Mouse (Mus musculus) Patski (cell line): ENCODE measurements at regions not wholly inside any gene's neighbourhood (a gene's known extent, or its start where the extent isn't known, plus 50 kb on each side); places are given as distances from the start of the nearest gene placed in this dataset.

Experiments
- ATAC-seq: fragments of 100-300 bp; one replicate; pipeline ENCODE4 v1.8.0; 2021
- CTCF ChIA-PET: fragments of 350-600 bp; sonication (Branson Sonifier 250); formaldehyde crosslinking; loops from one replicate; lab custom pipeline; 2022; ENCODE audit warnings: inconsistent platforms; lab: Charles Lee
- POLR2A ChIA-PET: fragments of 350-600 bp; sonication (Branson Sonifier 250); formaldehyde crosslinking; loops from one replicate; lab custom pipeline; 2022; ENCODE audit warnings: antibody characterized with exemption, inconsistent platforms; lab: Charles Lee
- DNase-seq: peaks from one replicate; pipeline ENCODE4 v3.0.0-alpha.2; 2011; ENCODE audit warnings: low read depth, low spot score
- H3K27me3 ChIP-seq: fragments of 371-371 bp; one replicate; pipeline ENCODE4 v1.5.1; 2021
- CTCF ChIP-seq: fragments of 100-300 bp; IDR thresholded peaks from one replicate; pipeline ENCODE4 v1.5.1; 2021
- in situ Hi-C: fragments of 300-500 bp; cut with MboI; formaldehyde crosslinking; loops from 3 replicates; pipeline ENCODE4 v1.11.1; 2018; ENCODE audit warnings: low pct_unique_long_range_greater_than_20kb, mixed read lengths

DNA sequence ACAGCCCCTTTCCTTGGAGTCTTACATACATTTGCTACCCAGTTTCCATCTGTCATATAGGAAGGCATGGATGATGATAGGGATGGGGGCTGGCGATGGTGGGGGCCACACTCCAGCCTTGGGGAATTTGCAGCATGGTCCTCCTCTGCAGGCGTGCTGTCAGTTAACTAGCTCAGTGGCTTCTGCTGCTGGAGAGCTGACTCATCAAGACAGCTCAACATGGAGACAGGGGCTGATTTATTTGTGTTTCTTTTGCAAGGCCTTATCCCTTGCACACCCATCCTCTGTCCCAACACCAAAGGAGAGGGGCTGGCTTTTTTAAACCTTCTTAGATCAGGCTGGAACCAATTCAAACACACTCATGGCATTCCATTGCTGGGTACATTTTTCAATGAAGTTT, 98.3 kb upstream of the Meis1 start:
- in situ Hi-C loops: no loop called here
- H3K27me3 ChIP-seq: peaks cover 14% of the 10 kb centered on the region
- no peak for TF ChIP-seq CTCF
- ATAC-seq: no peak
- CTCF ChIA-PET: interaction anchor here (1.0 kb wide), 1 partner anchor 97 kb away, joined by 3 read pairs; no protein-coding TSS in a partner anchor
- DNase-seq: no peak
- POLR2A ChIA-PET: no interaction called here

DNA sequence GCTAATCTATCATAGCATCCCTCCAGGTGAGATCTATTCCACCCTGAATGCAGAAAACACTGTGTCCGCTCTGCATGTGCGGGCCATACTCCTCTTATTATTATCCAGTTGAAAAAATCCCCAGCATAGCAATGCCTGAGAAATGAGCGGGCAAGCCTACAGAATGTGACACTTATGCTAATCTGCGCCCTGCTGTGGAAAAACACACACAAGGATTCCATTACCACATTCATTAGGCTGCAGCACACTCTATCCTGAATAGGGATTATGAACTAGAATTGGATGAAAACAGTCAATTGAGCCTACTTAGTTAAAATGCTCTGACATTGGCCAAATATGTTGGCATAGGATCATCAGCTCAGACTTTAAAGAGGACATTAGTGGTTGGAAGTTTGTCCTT, 99.5 kb upstream of the Meis1 start:
- POLR2A ChIA-PET: no interaction called here
- TF ChIP-seq CTCF: no peak

DNA sequence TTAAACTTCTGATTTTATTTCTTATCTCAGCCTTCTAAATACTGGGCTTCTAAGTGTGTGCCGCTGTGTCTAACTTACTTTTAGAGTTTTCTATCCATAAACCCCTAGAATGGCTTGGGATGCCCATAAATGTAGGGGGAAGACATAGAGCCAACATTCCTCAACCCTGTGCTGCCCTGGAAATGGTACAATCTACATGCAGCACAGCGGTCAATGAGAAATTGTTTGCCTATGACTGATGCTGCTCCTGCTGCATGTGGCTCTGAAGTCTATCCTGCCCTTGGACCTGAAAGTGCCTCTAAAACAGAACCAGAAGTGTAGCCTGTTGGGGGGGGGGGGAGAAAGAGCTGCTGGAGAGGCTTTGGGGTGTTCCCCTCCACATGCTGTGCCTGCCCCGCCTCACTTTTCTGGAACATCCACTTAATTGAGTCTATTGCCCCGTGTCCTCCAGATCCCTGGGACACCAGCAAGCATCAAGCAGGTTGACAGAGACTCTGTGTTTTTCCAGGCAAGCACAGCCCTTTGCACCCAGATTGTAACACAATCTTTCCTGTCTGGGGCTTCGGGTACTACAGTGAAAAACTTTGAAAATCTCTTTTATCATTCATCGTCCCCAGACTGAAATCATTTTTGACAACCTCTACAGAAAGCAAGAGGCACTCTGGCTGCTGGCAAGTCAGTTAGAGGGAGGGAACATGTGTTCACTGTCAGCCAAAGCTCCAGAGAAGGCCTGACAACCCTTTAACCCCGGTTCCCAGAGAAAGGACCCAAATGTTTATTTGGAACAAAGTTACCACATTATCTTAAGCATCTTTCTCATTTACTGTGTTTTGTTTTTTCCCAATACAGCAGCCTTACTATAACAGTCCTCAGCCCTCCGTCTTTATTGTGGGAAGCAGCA, 101.4 kb upstream of the Meis1 start:
- peaks cover 23% of the 10 kb centered on the region for H3K27me3 ChIP-seq
- CTCF ChIA-PET: no interaction called here
- in situ Hi-C loops: no loop called here
- no peak for TF ChIP-seq CTCF
- DNase-seq (no peak), ATAC-seq (no peak)
- POLR2A ChIA-PET: no interaction called here

More for the DNA sequence above, 99.5 kb upstream of the Meis1 start:
- in situ Hi-C loops: no loop called here
- ATAC-seq (no peak), DNase-seq (no peak)
- CTCF ChIA-PET: interaction anchor here (1.1 kb wide), 1 partner anchor 24 kb away, joined by 3 read pairs; no protein-coding TSS in a partner anchor
- H3K27me3 ChIP-seq: peaks cover 16% of the 10 kb centered on the region

DNA sequence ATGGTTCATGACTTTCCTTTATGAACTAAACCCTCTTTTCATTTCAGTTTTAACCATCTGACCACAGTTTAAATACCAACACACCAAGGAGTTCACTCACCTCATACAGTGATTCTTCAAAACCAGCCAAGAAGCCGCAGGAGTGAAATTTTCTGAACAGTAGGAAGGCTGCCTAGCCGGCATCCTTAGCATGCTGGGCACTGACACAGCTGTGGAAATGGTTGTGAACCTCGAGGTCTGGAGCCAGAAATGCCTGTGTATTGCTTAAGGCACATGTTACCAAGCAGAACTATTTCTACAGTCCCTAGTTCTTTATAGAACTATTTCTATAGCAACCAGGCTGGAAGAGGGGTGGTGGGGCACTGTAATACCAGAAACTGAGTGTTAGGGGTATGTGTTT, 102.1 kb upstream of the Meis1 start:
- no peak for TF ChIP-seq CTCF
- in situ Hi-C loops: no loop called here
- no peak for ATAC-seq
- ChIA-PET CTCF (no interaction called here), POLR2A (no interaction called here)
- DNase-seq: no peak
- H3K27me3 ChIP-seq: peaks cover 23% of the 10 kb centered on the region

DNA sequence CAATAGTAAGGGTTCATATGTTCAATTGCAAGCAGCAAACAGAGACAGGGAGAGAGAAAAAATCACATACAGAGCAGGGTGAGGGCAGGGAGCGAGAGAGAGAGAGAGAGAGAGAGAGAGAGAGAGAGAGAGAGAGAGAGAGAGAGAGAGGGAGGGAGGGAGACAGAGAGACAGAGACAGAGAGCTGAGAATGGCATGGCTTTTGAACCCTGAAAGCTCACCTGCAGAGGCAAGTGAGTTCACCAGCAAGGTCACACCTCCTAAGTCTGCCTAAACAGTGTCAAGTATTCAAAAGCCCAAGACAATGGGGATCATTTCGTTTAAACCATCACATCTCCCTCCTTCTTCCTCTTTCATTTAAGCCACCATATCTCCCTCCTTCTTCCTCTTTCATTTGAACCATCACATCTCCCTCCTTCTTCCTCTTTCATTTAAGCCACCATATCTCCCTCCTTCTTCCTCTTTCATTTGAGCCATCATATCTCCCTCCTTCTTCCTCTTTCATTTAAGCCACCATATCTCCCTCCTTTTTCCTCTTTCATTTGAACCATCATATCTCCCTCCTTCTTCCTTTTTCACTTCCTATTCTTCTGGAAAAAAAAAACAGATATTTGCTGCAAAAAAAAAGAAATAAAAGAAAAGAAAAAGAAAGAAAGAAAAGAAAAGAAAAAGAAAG, 116.7 kb upstream of the Meis1 start:
- ATAC-seq: no peak
- CTCF ChIA-PET: no interaction called here

DNA sequence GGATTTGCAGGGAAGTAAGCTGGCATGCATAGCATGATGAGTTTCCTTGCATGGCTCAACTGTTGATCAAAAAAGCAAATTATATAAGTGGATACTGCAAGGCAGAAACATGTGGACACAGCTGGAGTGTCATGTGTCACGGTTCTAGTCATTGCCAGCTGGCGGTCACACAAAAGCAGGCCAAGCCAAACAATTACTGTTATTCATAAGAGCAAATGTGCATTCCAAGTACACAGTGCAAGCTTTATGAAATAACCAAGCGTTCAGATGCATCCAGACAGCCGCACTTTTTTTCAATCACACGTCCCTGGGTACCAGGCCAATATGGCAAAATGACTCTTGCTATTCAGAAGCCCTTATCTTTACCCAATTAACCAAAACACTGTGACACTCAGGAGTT, 119.6 kb upstream of the Meis1 start:
- in situ Hi-C loops: no loop called here
- DNase-seq (no peak), ATAC-seq (no peak)
- POLR2A ChIA-PET: no interaction called here
- CTCF ChIA-PET: no interaction called here
- no peak for TF ChIP-seq CTCF
- H3K27me3 ChIP-seq: peaks cover 17% of the 10 kb centered on the region

More for the DNA sequence above, 116.7 kb upstream of the Meis1 start:
- POLR2A ChIA-PET: no interaction called here
- H3K27me3 ChIP-seq: peaks cover 22% of the 10 kb centered on the region
- in situ Hi-C loops: no loop called here
- no peak for DNase-seq
- no peak for TF ChIP-seq CTCF

DNA sequence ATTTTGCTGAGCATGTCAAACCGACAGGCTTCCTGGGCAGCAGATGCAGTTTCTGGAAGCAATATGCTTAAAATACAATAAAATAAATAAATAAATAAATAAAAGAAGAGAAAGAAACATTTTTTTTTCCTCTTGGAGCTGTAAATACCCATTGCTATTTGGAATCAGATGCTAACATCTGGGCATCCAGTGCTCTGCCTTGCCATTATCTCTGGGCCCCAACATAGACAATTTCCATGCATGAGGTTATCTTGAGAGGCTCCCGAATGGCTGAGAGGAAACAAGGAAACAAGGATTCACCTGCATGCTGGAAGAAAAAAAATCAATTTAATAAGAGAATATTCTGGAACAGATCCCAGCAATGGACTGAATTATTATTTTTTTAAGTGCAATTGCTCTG, 120.0 kb upstream of the Meis1 start:
- no peak for ATAC-seq
- TF ChIP-seq CTCF: no peak
- DNase-seq: no peak
- peaks cover 17% of the 10 kb centered on the region for H3K27me3 ChIP-seq
- in situ Hi-C loops: no loop called here
- CTCF ChIA-PET: no interaction called here
- POLR2A ChIA-PET: no interaction called here

DNA sequence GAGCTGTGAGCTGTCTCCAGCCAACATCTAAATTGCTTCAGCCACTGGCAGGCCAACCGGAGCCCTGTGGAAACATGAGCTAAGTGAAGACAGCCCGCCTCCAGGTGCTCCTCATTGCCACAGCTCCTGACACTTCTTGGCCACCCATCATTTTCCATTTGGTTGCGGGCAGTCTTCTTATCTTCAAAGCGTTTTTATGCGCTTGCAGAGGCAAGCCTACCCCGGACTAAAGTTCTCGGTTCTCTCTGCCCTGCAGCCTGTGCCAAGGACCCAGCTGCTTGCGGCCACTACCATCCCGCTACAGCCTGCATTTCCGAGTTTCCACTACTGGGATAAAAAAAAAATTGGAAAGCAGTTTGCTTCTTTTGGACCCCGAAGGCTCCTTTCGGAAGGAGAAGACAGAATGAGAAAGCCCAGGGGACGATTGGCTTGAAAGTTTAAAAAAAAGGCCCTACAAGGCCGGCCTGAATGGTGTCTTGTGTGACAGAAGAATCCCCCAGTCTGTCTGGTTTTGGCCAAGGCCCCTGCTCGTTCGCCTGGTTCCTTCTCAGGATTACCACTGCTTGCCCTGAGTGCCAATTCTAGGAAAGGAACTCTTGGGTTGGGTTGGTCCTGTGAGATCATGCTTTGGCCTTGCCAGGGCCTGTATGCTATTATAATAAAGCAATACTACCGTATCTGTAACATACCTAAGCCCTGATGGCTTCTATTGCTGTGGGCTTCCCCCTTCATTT, 124.6 kb upstream of the Meis1 start:
- DNase-seq (no peak), ATAC-seq (no peak)
- no peak for TF ChIP-seq CTCF
- CTCF ChIA-PET: no interaction called here
- in situ Hi-C loops: no loop called here
- peaks cover 8% of the 10 kb centered on the region for H3K27me3 ChIP-seq
- POLR2A ChIA-PET: no interaction called here

DNA sequence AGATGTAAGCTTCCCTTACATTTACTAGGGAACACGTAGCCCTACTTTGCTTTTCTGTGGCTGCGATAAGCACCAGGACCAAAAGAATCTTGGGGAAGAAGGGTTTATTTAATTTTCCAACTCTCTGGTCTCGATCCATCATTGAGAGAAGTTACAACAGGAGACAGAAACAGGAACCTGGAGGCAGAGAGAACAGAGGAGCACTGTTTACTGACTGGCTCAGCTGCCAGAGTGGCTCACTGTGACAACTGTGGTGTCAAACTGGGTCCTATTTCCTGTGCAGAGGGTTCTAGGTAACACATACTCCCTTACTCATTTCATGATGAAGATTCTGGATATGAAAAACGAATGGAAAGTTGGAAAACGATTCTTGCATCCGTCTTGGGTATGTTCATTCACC, 125.7 kb upstream of the Meis1 start:
- DNase-seq (no peak), ATAC-seq (no peak)
- POLR2A ChIA-PET: no interaction called here
- CTCF ChIA-PET: no interaction called here
- no peak for TF ChIP-seq CTCF
- in situ Hi-C loops: no loop called here
- peaks cover 6% of the 10 kb centered on the region for H3K27me3 ChIP-seq

DNA sequence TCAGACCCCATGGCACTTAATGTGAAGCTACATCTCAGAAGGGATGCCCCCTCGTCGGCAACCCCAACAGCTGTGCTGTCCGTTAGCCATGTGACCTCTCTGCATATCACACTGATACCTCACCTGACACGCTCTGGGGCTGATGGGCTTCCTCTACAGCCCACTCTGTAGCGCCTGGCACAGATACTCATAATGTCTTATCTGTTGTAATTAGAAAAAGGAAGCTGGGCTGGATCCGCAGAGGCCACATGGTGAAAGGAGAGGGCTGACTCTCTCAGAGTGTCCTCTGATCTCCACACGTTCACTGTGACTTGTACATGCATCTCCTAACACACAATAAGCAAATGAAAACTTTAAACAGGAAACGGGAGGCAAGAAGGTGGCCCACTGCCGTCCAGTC, 126.5 kb upstream of the Meis1 start:
- ChIA-PET POLR2A (no interaction called here), CTCF (no interaction called here)
- ATAC-seq: no peak
- DNase-seq: no peak
- no peak for TF ChIP-seq CTCF
- peaks cover 6% of the 10 kb centered on the region for H3K27me3 ChIP-seq
- in situ Hi-C loops: no loop called here
